Mouse (Mus musculus) layer of hippocampus, adult 8-10 months (tissue): ENCODE measurements around the gene Lrmp. TPM values are rescaled to one million over a fixed set of nuclear protein-coding genes. Genes with fewer than 3 reads are reported as not detected.
A peak's percentile ranks its signal among the peaks of the same experiment; 100 is the strongest.
"Not testable (repeated sequence)": the region's sequence is repeated elsewhere in the genome, so short reads cannot be mapped to it uniquely, and the experiment has no call there.

ENCODE experiments used
- DNase-seq, 2 experiments: peaks; one replicate each; pipeline ENCODE4 v3.0.0; 2022; ENCODE audit warnings: low spot score in 2 of 2
- total RNA-seq, 4 experiments: library from RNA; stranded (reverse); gene quantifications; 2 replicates each; pipeline ENCODE4 v1.2.4; 2022

Lrmp gene
- 10 to 100 TPM in 2 of 4 experiments, 1 to 10 TPM in 2; 4.2 to 14.8 (median 9.0) TPM for total RNA-seq

DNA sequence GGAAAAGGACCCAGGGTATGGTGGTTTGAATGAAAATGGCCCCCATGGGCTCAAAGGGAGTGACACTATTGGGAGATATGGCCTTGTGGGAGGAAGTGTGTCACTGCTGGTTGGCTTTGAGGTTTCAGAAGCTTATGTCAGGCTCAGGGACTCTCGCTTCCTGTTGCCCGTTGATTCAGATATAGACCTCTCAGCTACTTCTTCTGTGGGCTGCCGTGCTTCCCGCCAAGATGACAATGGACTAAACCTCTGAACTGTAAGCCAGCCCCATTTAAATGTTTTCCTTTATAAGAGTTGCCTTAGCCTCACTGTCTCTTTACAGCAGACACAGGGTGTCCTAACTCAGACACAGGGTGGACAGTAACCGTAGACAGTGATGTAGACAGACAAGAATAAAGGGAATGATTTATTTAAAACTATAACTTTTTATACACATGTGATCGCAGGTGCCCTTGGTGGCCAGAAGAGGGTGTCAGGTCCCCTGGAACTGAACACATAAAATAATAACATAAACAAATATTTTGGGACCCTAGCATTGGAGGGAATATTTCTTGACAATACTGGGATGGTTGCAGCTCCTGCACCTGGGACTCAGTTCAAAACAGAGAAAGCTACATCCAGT, at the start of gene Lrmp:
Lrmp (plus strand) TSS at position 178 of the 622 bp plus-strand sequence.
- no peak for DNase-seq

DNA sequence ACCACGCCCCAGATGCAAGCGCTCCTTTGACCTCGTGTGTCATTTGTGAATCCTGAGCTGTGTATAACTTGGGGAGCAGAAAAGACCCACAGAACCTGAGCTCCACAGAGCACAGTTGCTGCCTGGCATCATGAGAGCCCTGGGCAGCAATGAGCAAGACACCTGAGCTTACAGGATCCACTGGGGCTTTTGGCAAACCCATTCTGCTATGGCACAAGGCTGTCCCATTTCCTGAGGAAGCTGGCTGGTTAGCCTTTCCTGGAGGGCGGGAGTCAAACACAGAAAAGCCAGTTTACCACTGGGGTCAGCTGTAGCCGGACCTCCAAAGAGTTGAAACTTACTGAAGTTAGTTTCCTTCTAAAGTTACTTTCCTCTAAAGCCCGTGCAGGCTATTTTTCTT, 49.0 kb upstream of the Lrmp start:
- DNase-seq = no peak

DNA sequence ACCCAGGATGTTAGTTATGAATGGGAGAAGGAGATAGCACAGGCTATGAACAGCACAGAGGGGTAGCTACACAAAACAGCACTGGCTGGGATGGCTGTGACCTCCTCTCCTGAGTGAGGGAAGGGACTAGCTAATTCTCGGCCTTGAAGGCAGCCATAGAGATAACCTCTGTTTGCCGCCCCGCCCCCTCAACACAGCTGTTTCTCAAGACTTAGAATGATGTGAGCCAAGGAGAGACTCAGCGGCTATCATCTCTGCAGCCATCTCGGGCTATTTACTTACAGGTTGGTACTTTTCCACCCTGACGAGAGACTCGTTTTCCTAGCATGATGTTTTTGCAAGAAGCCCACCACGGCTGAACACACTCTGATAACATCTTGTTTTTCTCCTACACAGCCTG, 47.8 kb upstream of the Lrmp start:
- DNase-seq = no peak

DNA sequence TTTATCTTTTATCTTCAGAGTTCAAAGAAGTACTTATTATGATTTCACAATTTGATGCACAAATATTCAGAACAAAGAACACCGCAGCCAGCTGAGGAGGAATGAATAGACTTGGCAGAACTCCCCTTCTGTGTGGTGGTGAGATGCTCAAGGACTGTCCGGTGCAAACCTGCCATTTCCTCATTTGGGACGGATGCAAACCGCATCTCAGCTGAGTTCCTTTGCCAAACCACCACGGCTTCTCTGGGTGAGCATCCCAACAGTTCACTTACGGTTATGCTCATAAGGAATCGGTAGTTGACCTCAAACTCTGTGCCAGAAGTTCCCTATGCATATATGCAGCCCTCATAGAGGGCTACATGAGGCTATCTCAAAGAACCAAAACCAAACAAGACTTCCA, 46.1 kb upstream of the Lrmp start:
- DNase-seq = no peak

DNA sequence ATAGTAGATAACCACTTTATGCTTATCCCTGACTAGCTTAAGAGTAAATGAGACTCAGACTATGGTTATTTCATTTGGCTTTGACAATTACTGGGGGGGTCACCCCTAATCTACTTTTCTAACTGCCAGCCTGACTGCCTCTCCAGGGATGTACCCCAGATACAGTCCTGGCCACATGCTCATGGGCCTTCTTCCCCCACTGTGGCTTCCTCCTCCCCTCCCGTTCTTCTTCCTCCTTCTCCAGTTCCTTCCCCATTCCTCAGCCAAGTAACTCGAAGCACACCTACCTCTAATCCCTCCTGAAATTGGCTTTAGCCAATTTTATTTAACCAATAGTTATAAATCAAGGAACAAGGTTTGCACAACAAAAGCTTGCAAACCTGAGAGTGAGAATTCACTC, 45.5 kb upstream of the Lrmp start:
- no peak for DNase-seq

DNA sequence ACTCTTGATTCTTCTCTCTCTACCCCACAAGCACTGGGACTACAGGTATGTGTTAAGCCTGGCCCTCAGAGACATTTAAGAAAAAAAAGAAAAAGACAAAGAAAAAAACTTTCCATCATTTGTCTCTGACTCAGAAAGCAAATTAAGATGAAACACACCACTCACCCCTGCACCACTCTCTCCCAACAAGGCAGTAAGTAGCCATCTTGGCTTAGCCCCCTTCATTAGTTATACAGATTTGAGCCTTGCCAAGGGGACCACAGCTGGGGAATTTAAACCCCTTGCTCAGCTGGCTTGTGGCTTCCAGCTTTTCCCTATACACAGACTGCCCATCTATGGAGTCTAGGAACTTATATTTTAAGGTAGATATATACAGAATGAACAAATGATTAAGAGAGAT, 41.0 kb upstream of the Lrmp start:
- no peak for DNase-seq

DNA sequence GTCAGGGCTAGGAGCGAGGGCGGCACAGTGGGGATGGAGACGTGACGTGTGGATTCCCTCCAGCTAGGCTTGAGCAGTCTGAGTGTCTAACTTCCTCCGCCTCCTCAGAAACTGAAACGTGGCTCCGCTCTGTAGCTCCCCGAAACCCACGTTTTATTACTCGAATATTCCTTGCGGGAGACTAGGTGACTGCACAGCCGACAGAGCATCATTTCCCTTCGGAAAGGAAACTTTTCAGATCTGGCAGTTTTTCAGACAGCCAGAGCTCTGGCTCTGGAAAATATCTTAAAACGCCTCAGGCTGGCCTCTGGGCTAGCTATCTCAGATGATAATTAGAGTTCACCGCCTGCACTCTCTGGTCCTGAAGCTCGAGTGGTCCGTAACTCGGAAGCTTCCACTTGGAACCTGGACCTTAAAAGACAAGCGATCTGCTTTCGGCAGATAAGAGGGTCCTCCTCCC, 40.3 kb upstream of the Lrmp start:
- DNase-seq = peak; percentile 9 to 14

DNA sequence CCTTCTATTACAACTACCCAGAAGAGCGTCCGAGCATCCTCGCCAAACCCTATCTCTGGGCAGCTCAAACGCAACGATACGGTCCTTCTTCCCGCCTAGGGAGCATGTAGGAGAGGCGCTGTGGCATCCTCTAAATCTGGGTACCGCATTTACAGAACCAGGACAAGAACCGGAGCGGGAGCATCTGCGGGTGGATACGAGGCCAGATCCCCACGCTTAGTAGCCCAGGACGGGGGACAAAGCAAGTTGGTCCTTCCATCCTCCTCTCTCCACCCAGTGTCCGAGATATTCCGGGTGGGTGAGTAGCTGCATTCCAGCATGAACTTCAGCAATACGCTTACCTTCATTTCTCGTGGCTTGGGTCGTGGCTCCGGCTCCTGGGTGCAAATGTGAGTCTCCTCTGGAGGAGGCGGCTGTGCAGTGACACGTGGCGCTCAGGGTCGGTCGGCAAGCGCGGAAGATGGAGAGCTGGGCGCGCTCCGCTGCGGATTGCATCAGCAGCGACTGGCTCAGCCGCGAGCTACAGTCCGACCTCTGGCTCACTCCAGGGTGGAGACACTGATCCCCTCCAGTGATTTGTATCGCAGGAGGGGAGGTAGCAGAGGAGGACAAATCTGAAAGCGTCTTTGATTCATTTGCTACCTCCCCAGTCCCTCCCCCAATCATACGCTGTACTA, 39.8 kb upstream of the Lrmp start, which contains the start of gene Bcat1:
Bcat1 (minus strand) TSS at position 637 of the 677 bp plus-strand sequence.
- DNase-seq = peak in 1 of 2 experiments; percentile 6

DNA sequence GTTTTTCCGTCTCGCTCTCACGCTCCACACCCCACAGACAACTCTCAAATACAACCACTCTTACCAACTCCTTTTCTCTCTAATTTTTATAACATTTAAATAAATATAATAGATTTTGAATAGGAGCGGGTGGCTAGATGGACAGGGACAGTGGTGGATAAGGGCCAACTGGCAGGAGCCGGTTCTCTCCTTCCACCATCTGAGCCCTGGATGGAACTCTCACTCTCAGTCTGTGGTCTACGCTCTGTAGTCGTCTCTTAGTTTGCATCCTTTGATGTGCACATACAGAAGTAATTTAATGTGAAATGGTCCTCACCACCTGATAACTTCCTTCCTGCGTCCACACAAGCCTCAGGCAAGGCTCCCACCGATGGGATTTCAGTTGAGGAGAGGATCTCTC, 39.2 kb upstream of the Lrmp start:
- no peak for DNase-seq

DNA sequence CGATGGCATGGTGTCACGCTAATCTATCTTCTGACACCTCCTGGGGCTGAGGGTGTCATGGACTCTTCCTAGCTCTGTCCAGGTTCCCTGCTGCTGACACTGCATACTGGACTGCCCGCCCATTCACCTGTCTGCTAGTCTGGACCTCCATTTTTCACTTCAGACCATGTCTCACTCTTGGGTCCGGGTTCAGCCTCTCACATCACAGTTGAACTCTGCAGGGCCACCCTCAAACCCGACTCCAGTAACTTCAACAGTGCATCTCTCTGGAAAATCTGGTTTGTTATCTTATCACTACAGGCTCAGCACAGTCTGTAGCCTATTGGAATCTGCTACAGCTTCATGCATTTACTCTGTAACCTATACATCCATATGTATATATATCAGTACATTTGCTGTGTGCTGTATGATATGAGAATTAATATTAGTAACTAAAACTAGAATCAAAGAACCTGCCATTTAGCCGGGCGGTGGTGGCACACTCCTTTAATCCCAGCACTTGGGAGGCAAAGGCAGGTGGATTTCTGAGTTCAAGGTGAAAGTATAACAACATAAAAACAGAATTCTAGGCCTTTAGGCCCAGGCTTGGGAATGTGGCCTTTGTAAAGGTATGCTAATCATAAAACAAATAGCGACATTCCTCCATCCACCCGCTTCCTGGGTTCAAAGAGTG, 36.2 kb upstream of the Lrmp start:
- DNase-seq = no peak

DNA sequence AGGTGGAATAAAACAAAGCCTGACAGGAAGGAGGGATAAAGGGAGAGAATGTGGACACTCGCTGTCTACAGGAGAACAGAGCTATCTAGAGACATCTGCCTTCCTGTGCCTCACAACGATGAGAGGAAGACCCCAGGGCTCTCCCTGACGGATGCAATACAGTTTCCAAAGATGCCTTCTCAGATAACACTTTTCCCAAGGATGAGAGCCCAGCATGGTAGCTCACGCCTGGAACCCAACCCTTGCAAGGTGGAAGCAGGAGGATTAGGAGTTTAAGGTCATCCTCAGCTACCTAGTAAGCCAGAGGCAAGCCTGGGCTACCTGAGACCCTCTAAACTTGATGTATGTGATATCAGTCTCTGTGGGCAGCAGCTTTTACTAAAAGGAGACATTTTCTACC, 33.7 kb upstream of the Lrmp start:
- no peak for DNase-seq

DNA sequence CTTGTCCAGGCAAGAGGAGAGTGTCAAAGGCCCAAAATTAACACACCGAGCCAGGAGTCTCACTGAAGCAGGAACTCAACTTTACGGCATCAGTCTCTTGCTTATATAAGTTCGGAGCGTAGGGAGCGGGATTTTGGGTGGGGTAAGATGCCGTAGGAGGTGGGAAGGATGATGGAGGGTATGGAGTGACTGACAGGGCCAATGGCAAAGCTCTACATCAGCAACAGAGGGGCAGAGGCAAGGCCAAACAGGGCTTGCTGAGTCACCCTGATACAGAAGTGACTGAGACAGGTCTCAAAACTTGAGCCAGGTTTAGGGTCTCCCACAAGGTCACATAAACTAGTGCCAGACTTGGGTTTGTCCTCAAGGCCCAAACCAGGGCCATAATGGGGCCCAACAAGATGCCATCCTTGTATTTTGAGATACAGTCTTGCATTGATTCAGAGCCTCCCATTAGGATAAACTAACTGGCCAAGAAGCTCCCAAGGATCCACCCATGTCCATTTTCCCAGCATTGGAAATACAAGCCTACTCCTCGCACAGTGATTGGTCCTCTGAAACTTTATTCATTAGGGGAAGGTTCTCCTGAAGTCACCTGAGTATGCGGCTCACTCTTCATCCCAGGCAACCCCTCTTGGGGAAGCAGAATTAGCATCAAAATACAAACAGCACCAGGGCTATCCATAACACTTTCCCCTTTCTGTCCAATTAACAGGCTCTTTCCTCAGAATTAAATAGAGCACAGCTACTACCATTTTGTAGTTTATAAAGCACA, 30.9 kb upstream of the Lrmp start:
- no peak for DNase-seq

DNA sequence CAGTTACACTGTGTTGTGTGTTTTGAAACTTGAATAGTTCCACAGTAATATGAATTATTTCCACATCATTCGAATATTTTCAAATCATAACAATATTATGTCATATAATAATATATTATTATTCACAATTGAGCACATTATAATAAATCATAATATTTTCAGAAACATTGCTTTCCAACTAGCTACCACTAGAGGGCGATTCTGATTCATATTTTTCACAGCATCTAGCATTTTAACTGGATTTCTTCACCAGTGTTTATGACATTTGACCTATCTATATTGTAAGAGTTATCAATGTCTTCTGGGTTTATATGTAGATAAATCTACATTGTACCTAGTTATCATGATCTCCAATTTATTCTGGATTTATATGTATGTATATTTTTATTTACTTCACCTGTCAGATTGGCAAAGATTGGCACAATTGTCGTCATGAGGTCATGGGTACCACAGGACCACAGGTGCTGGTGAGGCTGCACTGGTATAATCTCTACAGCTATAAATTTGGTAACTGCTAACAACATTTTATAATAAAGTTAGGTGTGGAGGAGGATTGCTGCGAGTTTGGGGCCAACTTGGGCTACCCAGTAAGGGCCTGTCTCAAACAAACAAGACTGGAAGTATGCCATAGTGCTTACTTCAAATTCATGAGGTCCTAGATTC, 26.9 kb upstream of the Lrmp start:
- DNase-seq = no peak

DNA sequence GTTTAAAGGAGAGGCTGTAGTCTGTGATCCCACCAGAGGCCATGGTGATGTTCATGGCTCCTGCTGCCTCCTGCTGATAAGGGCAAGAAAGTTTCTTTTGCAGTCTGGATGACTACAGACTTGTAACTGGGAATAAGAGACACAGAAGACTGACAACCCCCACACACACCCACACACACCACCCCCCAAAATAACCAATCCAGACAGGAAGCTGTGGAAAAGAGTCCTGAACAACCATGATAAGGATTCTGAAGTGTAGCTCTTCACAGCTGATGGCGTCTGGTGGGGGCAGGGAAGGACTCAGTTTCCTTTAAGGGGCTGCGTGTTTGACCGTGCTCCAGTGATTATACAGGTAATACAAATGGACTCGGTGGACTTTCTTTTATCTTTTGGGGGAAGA, 26.1 kb upstream of the Lrmp start:
- DNase-seq = no peak

DNA sequence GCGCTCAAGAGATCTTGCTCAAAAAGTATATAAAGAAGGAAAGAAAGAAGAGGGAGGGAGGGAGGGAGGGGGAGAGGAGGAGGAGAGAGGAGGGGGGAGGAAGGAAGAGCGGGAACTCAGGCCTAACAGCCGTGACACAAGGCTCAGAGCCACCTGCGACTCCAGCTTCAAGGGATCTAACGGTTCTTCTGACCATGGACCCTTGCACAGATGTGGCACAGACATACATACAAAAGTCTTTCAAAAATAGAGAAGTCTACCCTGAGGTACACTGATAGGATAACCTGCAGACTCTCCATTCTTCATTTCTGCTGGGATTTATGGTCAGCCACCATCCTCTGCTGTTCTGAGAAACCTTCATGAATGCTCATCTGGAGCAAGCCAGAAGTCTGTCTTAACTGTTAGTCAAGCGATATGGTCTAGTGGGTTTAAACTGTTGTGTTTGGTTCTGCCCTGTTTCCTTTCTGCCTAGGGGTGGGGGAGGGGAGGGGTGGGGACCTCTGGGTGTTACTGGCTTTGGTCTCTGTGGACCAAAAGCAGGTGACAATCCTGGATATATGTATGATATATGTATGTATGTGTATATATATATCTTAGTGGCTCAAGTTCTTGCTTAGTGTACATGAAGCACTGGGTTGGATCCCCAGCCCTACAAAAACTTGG, 25.1 kb upstream of the Lrmp start:
- DNase-seq = no peak

DNA sequence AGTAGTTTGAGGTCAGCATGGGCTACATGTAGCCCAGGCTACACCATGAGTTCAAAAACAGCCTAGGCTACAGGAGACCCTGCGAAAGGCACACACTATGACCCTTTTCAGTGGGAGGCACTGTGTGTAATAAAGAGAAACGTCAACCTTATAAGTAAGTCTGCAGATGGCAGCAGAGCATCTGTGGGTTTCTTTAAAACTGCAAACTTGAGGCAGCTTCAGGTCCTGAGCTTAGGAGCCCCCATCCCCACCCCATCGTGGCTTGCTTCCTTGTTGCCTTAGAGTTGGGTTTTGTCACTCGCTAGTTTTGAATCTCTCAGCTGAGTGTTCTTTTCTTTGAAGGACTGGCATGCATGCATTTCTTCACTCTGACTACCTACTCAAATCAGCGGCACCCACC, 24.5 kb upstream of the Lrmp start:
- DNase-seq = no peak

DNA sequence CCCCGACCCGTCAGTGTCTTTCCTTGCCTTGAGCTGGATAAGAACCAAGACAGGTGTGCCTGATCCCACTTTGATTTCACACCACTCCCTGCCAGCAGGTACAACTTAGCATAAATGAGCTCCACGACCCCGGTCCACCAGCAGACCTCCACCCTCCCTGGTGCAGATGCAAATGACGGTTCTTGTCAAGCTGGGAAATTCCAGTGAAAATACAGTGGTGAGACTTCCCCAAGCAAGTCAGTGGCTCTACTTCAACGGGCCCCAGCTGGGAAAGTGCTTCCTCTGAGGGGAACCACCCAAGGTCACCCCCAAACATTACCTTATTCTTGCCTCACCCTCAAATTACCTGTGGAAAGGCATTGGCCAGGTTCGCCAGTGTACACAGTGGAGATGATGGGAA, 23.5 kb upstream of the Lrmp start:
- DNase-seq = no peak

DNA sequence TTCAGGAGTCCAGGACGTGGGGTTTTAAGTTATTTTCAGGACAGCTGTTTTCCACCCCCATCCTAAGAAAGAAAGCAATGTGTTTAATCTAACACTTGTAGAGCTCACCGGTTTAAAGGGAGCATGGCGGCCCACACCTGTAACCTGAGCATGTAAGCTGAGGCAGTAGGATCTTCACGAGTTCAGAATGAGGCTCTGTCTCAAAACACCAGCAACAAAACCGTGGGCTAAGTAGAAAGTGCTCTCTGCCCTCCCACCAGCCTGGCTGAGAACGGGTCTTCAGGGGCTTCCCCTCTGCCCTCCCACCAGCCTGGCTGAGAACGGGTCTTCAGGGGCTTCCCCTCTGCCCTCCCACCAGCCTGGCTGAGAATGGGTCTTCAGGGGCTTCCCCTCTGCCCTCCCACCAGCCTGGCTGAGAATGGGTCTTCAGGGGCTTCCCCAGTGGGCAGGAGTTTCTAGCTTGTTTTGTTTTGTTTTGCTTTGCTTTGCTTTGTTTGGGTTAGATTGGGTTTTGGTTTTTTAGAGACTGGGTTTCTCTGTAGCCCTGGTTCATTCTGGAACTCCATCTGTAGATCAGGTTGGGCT, 22.3 kb upstream of the Lrmp start:
- not testable (repeated sequence) for DNase-seq

DNA sequence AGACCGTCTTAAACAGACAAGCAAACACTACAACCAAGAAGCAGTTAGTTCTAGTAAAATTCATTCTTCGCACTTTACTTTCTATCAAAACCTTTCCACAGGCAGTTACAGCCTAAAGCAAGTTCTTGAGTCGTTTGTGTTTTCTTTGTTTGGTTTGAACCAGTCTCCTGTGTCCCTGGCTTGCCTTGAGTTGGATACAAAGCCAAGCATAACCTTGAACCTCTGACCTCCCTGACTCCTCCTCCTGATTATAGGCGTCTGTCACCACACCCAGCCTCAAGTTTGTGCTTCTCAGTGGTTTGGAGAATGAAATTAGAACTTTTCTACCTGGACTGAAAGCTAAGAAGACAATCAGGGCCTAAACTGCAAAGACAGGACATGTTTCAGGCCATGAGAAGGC, 21.0 kb upstream of the Lrmp start:
- no peak for DNase-seq

DNA sequence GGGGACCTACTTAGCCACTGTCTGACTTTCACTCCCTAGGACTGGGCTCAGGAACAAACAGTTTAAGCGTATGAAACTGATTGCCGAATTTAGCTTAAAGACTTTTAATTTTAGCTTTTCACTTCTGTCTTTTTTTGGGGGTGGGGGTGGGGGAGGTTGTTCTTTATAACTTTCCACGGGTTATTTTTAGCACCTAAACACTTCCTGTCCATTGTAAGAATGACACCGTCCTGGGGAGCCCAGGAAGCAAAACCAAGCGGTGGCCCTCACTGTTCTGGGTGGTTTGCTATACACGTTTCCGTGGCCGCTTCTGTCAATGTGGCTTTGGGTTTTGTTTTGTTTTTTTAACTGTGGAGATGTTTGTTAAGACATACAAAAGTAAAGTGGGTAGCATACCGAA, 14.5 kb upstream of the Lrmp start:
- no peak for DNase-seq
